Mouse (Mus musculus) cerebellum, postnatal 4 days (tissue): ENCODE measurements at regions not wholly inside any gene's neighbourhood (a gene's known extent, or its start where the extent isn't known, plus 50 kb on each side); places are given as distances from the start of the nearest gene placed in this dataset.

Experiments used
- DNase-seq, 2 experiments: peaks; one replicate each; pipeline ENCODE4 v3.0.0; 2022; ENCODE audit warnings: low spot score in 2 of 2, mixed read lengths in 1 of 2

DNA sequence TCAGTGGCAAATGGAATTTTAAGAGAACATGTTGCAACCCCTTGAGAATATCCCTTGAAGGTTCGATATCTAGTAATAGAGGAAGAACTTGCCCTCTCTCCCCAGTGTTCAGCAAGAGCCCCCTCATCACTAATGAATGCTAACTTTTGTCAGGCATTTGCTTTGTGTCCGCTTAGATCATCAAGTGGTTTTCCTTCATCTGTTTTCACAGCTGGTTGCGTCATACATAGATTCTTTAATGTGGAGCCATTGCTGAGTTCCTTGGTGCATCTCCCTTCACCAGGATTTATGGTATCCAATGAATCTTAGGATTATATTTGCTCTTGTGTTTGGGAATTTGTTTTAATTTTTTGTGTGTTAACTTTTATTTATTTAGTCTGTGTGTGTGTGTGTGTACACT is 124.2 kb upstream of the Twist2 start:
- DNase-seq: no peak

GRCm38 (mm10) chr1:91678789-91679188 is 122.5 kb upstream of the Twist2 start:
- DNase-seq: no peak

GRCm38 (mm10) chr1:91685031-91685430 is 116.2 kb upstream of the Twist2 start:
- DNase-seq: no peak

- DNase-seq: no peak
Measured at GRCm38 (mm10) chr1:91685789-91686188, 115.5 kb upstream of the Twist2 start.

DNA sequence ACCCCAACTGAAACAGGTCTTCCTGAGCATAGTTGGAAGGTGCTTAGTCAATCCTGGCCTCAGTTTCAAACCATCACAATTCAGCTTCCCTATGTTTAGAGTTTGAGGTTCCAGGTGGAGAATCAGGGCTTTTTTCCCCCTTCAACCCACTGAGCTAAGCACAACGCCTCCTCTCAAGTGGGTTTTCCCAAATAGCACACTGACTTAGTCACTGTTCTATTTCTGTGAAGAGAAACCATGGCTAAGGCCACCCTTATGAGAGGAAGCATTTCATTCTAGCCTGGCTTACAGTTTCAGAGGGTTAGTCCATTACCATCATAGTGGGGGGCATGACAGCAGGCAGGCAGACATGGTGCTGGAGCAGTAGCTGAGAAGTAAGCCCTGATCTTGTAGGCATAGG is 109.7 kb upstream of the Twist2 start:
- DNase-seq: no peak

DNA sequence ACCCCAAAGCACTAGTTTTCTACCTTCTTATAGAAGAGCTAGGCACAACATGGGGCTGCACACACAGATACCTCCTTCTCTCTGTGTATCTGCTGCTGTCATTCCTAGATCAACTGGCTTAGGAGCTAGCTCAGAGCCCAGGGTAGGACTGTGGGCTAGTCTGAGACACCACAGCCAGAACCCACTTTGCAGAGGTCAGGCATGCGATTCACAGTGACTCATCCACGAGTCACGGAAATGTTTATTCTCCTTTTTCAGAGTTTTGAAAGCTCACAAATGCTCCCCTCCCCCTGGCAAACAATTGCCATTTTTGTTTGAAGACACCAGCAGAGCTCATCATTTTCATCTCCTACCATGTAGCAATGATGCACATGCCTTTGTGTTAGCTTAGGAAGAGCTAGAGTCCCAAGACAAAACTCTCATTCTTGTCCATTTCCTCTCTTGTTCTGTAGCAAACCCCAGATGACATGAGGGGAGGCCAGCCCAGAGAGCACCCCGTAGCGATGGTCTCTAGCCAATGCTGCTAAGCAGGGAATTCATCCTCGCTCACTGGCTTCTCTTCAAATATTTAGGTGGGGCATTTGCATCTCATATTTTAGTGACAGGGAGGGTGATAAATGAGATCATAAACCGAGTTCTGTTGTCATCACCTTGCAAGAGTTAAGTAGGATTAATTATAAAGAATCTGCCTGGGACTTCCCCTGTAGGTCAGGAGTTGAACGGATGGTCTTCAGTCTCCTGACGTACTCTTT is 108.4 kb upstream of the Twist2 start:
- DNase-seq: no peak

GRCm38 (mm10) chr1:91697053-91697452 is 104.2 kb upstream of the Twist2 start:
- DNase-seq: no peak

DNA sequence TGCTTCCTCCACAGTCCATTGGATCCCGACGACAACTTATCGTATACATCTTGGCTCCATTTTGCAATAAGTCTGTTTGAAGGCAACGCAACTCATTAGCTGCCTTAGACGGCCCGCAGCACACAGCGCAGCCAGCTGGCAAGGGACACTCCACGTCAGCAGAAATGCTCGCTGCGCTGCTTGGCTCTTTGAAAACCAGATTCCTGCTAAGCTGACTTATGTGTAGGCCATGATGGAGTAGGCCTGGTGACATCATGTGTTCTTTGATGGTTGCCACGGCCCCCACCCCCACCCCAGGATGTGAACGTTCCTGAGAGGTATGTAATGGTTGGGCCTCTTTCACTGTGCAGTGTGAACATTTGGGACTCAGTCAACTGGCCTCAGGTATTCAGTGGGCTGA is 99.8 kb upstream of the Twist2 start:
- no peak for DNase-seq

DNA sequence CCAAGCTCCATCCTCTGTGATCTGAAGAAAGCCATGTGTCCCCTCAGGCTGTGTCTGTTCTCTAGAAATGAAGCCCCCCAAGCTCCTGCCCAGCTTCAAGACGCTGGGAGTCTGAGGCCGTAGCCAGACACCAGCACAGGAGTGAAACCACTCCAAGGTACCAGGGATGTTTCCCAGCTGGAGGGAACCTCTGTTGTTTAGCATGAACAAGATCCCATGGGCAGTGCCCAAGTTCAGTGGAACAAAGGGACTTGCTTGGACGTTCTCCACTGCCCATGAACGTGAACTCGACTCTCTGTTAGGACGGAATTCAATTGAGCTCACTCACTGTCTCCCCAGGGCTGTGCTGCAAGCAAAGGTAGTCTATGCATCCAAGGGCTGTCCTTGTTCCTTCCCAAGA is 99.2 kb upstream of the Twist2 start:
- no peak for DNase-seq

GRCm38 (mm10) chr1:91702737-91703136 is 98.5 kb upstream of the Twist2 start:
- no peak for DNase-seq

DNA sequence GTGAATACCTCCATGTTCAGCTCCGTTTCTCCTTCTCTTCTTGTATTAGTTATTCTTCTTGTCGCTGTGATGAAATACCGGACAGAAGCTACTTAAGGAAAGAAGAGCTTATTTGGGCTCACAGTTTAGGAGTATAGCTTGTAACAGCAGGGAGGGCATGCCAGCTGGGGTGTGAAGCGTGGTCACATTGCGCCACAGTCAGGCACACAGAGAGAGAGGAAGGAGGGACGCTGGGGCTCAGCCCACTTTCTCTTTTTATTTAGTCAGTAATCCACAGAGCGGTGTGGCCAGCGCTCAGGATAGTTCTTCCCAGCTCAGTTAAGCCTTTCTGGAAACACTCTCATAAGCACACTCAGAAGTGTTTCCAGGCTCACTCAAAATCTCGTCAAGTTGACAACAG is 95.8 kb upstream of the Twist2 start:
- DNase-seq: no peak

- peak in 1 of 2 experiments; percentile 69 for DNase-seq
Measured at GRCm38 (mm10) chr1:91708550-91709243, 92.6 kb upstream of the Twist2 start.

DNA sequence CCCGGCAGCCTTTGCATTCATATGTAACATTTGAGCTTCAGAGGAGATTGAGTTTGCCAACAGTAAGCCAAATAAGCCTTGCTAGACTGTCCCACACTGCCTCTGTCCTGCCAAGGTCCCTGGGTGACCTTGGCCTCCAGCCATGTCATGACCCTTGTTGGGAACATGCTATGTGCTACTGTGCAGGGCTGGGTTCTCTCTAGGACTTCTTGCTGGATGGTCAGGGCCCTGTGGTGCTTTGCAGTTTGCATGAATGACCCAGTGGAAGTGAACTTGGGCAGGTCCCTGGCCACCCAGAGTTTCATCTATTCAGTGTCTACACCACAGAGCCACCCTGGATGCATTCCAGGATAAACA is 92.0 kb upstream of the Twist2 start:
- no peak for DNase-seq

DNA sequence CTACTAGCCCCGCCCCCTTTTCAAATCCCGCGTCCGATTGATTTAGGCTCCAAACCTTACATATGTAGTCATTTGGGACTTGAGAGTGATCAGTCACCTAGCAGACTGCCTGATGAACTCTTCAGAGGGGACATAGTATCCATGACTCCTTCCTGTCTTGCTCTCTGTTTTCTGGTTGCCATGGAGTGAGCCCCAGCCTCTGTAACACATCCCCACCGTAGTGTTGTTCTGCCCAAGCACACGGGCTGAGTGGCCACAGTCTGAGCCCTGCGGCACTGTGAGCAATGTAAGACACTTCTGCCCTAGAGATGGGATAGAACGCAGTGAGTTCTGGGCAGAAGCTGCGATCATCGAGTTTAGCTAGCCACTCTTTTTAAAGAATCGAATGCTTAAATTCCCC is 88.1 kb upstream of the Twist2 start:
- no peak for DNase-seq

DNA sequence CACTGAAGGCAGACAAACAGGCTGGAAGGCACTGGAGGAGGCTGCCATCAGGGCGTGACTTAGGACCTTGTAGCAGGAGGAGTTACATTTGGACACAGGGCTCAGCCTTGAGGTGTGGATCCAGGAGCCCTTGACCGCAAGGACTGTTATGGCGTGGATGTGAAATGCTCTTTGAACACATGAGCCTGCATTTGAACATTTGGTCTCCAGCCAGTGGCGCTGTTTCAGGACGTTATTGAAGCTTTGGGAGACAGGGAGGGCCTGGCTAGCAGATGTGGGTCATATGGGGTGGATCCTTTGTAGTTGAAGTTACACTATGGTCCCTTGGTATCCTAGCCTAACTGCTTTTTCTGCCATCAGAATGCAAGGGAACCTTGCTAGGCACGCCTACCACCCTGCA is 87.0 kb upstream of the Twist2 start:
- DNase-seq: no peak

DNA sequence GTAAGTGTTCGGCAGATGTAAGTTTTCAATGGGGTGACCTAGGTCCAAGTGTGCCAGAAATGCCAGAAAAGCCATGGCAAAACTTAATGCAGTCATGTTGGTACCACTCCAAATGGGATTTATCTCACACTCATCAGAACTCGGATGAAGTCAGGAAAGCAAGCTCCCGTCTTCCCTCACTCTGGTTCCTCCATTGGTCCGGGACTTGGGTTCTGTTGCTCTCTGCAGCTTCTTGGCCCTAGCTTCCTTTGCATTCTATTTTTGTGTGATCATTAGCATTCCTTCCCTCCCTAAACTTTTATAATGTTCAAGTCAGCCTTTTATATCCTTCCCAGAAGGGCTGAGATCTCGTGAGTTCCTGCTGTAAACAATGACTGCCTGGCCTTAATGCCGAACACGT is 85.9 kb upstream of the Twist2 start:
- DNase-seq: no peak

DNA sequence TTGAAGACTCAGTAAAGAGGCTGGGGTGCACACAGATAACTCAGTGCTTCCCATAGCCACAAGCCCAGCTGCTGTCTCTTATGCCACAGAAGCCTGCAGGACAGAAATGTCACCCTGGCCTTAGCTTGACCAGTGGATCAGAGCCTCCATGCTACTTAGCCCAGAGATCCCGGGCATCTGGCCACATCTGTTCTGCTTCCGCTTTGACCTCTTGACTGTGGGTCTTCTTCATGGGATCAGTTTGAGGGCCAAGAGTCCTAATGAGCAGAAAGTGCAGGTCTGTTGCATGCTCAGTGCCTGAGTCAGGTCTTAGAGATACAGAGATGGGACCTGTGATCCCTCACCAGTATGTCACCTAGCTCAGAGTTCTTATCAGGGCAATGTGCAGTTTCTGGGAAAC is 85.5 kb upstream of the Twist2 start:
- DNase-seq: no peak

- DNase-seq: no peak
Measured at GRCm38 (mm10) chr1:91716836-91717235, 84.4 kb upstream of the Twist2 start.

DNA sequence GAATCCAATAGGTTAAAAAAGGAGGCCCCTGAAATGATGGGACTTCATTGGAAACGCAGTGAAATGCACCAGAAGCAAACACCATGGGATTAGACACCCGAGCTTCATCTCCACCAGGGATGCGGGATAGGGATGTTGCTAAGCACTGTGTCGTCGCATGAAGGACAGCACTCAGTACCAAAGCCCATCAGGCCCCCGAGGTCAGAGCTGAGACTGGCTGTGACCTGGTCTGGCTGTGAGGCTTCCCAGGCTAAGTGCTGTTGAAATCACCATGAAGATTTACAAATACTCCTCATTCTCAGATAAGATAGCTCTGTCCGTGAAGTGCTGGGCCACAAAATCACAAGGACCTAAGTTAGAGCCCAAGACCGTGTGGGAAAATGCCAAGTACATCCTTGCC is 83.3 kb upstream of the Twist2 start:
- no peak for DNase-seq

GRCm38 (mm10) chr1:91729246-91729645 is 72.0 kb upstream of the Twist2 start:
- DNase-seq: no peak

DNA sequence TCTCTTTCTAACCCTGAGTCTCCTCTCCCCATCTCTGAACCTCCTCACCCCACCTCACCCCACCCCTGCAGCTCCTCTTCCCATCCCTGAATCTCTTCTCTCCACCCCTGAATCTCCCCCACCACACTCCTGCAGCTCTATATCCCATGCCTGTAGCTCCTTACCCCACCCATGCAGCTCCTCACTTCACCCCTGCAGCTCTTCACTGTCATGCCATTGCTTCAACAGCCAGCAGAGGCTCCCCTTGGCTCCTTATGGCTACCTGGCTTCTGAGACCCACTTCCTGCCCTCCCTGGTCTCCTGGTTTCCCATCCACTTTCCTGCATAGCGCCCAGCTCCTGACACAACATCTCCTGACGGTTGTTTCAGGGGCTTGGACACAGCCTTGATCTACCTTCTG is 71.0 kb upstream of the Twist2 start:
- DNase-seq: no peak

GRCm38 (mm10) chr1:91731703-91732102 is 69.6 kb upstream of the Twist2 start:
- no peak for DNase-seq

- DNase-seq: peak in 1 of 2 experiments; percentile 50
Measured at GRCm38 (mm10) chr1:91732461-91732861, 68.8 kb upstream of the Twist2 start.

DNA sequence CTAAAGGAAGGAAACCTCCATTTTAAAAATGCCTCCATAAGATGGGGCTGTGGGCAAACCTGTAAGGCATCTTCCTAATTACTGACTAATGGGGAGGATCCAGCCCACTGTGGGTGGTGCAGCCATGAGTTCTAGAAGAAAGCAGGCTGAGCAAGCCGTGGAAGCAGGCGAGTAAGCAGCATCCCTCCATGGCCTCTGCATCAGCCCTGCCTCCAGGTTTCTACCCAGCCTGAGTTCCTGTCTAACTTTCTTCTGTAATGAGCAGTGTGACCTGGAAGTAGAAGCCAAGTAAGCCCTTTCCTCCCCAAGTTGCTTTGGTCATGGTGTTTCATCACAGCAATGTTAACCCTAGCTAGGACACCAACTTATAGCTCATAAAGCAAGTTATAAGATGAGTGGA is 66.5 kb upstream of the Twist2 start:
- DNase-seq: no peak
